Mouse (Mus musculus) cerebellum, postnatal 14 days (tissue): ENCODE data around the gene 1700012B07Rik.

ENCODE experiments used
- DNase-seq, 2 experiments: peaks; one replicate each; pipeline ENCODE4 v3.0.0; 2021; ENCODE audit warnings: mixed read lengths in 2 of 2

1700012B07Rik gene

GRCm38 (mm10) chr11:109827946-109828345 is at the start of gene 1700012B07Rik:
1700012B07Rik (minus strand) TSS chr11:109828046.
- DNase-seq = no peak

DNA sequence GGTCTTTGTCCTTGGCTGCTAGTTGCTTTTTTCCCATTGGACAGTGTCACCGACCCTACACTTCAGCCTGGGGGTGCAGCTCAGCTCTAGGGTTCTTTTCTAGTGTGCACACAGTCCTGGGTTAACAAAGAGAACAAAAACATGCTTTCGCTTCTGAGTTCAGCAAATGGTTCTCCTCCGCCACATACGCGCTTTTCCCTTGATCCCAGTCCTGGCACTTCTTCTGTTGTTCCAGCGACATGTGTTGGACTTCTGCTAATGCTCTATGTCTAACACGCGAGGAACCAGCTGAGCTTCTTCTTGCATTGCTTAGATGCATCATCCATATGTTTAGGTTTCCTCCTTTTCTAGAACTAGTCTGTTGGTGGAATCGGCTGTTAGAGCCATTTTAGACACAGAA is 48.9 kb upstream of the 1700012B07Rik start:
- DNase-seq = no peak

DNA sequence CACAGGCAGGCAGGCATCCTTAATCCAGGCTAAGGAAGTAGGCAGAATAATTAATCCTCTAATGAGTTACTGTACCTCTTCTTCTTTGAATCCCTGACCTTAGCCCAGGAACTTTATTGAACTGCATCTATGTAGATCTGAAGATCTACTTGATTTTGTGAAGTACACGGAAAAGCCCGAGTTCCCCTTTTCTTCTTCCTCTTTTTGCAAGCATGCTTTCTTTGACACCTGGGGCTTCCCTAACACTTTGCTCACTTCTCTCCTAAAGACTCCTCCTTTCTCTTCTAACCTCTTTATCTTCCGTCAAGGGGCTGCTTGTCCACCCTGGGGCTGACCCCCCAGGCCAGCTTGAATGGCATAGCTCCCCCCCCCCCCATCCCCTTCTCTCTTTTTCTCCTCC is 48.0 kb upstream of the 1700012B07Rik start:
- DNase-seq = no peak

- no peak for DNase-seq
Measured at GRCm38 (mm10) chr11:109875525-109875802, 47.6 kb upstream of the 1700012B07Rik start.

GRCm38 (mm10) chr11:109874651-109875524 is 47.0 kb upstream of the 1700012B07Rik start:
- DNase-seq = no peak

- DNase-seq = no peak
Measured at GRCm38 (mm10) chr11:109873852-109874610, 46.2 kb upstream of the 1700012B07Rik start.

- peak; percentile 61 to 74 for DNase-seq
Measured at GRCm38 (mm10) chr11:109873161-109873775, 45.4 kb upstream of the 1700012B07Rik start.

GRCm38 (mm10) chr11:109872674-109873073 is 44.8 kb upstream of the 1700012B07Rik start:
- DNase-seq = no peak

GRCm38 (mm10) chr11:109872056-109872455 is 44.2 kb upstream of the 1700012B07Rik start:
- no peak for DNase-seq

DNA sequence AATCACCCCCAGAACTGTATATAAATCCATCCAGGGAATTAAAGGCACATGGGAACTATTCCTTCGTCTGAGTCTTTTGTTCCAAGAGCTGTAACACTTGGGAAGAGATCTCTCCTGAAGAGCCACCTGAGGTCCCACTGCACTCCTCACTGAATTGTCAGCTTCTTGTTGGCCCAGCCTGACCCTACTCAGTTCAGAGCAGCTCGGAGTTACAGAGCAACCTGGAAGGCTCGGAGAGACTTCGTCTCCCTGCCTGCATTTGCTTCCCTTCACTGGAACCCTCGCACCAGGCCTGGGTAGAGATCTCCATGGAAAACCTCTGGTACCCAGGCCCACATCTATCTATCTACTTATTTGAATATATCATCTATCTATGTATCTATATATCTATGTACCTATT is 40.0 kb upstream of the 1700012B07Rik start:
- DNase-seq = no peak

GRCm38 (mm10) chr11:109866537-109867160 is 38.8 kb upstream of the 1700012B07Rik start:
- no peak for DNase-seq

DNA sequence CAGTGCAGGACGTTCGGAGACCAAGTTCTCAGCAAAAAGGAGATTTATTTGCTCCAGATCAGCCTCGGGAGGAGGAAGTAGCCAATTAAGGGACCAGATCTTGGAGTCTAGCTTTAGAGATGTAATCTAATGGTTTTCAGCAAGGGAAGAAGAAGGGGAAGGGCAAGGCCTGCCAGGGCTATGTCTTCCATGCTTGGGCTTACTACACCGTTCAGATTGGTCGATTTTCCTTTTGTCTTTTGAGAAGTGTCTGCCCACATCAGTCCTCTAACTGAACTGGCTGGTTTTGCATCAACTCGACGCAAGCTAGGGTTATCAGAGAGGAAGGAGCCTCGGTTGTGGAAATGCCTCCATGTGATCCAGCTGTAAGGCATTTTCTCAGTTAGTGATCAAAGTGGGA is 37.7 kb upstream of the 1700012B07Rik start:
- no peak for DNase-seq

GRCm38 (mm10) chr11:109863951-109864350 is 36.1 kb upstream of the 1700012B07Rik start:
- DNase-seq = no peak

DNA sequence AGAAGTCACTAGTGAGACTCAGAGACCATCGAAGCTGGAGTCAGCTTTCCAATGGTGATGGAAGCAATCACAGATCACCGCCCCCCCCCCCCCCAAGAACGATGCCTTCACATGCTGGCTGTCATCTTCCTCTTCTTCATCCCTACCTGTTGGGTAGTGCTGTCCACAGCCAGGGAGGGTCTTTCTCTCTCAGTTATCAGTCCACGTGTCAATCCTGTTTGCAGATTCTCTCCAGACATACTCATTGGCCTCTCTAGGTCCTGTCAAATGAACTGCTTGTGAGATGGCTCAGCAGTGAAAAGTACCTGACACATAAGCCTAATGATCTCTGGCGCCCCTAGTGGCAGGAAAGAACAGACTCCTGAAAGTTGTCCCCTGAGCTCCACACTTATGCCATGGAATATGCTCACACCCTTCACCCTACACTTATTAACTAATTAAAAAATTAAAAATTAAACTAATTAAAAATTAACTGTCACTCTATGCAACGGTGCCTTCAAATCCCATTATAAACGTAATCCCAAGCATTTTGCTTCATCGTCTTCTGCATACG is 35.4 kb upstream of the 1700012B07Rik start:
- peak; percentile 73 to 83 for DNase-seq

- DNase-seq = peak; percentile 94 to 95
Measured at GRCm38 (mm10) chr11:109860508-109860907, 32.7 kb upstream of the 1700012B07Rik start.

DNA sequence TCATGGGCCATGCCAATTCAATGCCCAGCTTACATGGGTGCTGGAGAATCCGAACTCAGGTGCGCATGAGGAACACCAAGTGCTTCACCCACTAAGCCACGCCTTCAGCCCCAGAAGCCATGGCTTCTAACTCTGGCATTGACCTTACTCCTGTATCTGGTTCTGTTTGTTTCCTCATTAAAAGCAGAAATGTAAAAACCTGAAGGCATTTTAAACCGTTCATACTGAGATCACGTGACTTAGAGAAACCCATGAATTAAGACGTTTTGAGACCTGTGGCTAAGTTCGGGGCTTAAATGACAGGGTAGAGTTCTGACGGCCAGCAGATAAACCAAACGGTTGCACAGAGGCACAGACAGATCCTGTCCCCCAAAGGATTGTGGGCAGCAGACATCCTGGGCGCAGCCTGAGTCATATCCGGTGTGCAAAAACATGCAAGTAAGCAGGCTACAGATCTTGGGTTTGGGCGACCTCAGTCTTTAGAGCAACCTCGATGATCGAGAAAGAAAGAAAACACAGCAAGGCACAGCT is 32.2 kb upstream of the 1700012B07Rik start:
- DNase-seq = no peak

GRCm38 (mm10) chr11:109859441-109859840 is 31.6 kb upstream of the 1700012B07Rik start:
- DNase-seq = no peak

DNA sequence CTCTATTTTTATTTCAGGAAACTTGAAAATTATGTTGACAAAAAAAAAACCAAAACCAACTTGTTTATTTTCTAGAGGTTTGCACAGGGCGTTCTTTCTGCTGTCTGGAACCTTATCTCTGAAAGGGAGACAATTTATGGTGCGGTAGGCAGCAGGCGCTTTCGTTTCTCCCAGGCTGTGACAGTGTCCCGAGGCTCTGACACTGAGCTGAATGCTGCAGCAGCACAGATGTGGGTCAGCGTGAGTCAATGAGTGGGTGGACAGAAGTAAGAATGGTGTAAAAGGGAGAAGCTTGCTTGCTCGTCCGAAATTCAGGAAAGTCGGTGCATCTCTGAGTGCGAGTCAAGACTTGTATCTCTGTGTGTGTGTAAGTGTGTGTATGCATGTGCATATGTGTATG is 29.2 kb upstream of the 1700012B07Rik start:
- no peak for DNase-seq

DNA sequence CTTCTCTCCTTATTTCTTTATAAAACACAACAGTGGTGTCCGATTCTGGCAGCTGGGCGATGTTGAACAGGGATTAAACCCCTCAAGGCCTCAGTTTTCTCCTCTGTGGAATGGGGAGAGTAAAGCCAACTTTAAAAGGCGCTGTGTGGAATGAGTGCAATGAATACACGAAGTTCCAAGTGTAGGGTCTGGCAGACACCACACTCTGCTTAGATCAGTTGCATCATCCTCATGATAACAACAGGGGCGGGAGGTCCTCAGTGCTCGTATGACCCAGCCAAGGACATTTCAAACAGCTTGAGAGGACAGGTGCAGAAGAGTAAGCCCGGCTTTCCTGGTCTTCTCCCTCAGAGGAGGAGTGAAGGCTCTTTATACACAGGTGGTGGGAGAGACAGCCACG is 26.2 kb upstream of the 1700012B07Rik start:
- DNase-seq = no peak

DNA sequence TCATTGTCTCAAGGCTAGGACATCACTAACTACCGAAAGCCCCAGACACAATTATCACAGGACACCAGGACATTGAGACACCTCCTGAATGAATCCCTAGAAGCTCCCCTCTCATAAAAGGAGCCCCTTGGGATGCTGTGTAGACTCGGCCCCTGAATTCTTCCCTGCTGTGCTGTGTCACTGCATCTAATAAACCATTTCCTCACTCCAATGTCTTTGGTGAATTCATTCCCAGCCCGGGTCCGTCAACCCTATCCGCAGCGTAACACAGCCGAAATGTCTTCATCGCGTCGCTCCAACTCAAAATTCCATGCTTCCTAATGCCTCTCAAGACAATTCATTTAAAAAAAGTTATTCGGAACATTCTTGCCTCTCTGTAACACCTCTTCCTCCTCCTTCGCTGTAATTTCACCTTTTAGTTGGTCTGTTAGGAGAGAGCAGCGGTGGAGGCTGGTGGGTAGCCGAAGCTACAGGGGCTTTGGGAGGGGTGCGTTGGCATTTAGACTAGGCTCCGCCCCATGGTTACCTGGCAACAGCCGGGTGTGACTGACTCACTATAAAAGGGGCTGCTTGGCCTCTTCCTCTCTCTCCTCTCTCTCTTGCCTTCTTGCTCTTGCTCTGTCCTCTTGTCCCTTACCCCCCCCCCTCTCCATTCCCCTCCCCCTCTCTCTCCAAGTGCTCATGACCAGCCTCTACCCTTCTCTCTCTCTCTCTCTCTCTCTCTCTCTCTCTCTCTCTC is 25.6 kb upstream of the 1700012B07Rik start:
- no peak for DNase-seq

DNA sequence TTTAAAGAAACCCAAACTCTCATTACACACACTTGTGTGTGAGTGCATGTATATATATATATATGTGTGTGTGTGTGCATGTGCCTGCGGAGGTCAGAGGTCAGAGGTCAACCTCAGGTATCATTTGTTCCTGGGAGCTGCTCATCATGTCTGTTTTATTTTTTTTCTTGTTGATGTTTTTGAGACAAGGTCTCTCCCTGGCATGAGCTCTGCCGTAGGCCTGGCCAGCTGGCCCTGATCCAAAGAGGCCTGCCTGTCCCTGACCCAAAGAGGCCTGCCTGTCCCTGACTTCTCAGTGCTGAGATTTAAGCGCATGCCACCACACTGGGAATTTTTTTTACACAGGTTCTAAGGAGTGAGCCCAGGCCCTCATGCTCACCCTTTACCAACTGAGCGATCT is 24.1 kb upstream of the 1700012B07Rik start:
- peak; percentile 47 to 61 for DNase-seq

DNA sequence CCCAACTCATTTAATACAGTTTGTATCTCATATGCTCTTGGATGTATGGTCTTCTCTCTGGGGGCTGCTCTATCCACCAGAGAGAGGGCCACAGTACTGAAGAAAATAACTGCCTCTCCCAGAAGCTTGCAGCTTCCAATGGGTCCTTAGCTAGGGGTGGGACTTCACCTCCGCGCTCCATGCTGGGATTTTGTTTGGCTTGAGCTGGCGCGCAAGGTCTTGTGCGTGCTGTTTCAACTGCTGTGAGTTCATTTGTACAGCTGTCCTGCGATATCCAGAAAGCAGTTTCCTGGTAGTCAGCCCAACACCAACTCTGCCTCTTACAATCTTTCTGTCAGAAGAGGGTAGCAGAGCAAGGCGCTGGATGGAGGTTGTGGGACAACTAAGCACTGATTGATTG is 18.5 kb upstream of the 1700012B07Rik start:
- no peak for DNase-seq
